Mouse (Mus musculus) cerebellum, adult 11-12 months (tissue): Measurements from ENCODE around the gene Ccdc65.

Source experiments
- DNase-seq: peaks from one replicate; pipeline ENCODE4 v3.0.0; 2022

Ccdc65 gene

DNA sequence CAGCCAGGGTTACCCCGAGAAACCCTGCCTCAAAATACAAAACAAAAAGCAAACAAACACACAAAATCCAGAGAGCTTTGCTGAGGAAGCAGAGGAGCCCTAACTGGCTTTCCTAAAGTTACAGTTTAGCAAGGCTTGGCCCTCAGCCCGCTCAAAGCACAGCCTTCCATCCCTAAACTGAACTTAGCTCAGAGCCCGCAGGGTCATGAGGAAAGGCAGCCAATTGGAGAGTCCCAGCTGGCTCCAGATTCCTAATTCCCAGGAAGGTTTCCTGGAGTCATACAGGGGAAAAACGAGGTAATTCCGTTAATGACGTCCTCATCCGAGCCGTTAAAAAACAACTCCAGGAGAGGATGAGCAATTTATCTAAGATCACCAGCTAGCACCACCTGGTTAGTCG, 12.3 kb upstream of the Ccdc65 start:
- DNase-seq: no peak

DNA sequence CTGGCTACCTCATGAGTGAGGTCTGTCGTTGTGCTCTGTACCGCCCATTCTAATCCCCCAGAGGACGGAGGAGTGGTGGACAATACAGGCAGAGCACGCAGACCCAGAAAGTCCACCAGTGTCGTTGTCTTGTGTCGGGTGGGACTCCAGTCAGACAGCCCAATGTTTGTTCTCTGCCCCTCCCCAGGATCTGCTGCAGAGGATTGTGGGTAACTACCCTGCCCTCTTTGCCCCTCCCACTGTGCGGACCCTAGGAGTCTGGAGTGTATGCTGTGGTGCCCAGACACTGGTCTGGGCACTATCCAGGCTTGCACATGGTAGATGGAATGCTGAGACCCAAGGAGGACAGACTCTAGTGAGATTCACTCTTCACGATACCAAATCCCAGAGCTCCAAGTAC, 11.8 kb upstream of the Ccdc65 start:
- no peak for DNase-seq

DNA sequence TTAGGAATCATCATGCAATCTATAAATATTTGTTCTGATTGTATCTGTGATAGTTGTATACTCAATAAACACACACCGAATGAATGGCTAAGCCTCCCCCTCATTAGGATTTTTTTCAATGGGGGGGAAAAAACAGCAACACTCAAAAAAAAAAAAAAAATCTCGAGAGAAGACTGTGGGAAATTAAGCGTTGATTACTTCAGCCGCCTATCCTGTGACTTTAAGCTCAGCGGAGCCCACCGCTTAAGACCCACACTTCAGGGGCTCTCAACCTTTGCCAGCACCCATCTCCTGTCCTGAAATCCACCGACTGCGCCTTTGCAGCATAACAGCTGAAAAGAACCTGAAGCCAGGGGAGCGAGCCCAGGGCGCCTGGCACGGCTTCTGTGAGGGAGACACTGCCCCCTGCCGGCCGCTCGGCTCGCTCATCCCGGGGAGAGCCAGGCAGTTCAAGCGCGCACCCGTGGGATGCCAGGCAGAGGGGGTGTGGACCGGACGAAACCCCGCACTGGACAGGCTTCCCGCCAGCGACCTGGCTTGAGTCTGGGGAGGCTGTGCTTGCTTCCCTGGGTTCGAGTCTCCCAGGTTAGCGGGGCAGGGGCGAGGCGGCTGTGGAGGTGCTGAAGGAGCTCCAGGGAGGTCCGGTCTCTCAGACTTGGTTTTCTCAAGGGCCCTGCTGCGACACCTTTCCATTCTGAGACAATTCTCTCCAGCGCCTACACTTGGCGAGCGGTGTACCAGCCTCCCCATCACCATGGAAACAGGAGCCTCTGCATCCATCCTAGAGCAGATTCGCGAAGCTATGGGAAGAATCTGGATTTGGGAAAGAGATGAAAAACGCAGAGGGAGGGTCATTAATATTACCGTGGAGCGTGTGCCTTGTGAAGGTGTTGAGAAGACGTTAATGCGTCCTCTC, 8.6 kb upstream of the Ccdc65 start:
- peak; percentile 84 for DNase-seq

DNA sequence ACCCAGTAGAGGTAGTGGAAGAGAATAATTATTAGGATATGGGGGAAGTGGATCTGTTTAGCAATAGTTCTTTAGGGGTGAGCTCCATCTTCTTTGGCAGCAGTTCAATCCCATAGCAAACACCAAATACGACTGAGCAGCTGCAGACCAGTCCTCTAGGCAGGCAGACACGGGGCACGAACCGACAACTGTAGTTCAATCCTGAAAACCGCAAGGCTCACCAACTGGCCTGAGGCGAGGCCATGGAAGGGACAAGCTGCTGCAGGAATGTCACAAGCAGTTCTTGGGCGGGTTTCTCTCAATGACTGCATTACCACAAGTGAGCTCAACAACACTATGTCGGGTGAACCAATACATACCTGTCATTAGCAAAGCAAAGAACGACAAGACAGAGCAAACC, 3.7 kb upstream of the Ccdc65 start:
- no peak for DNase-seq

DNA sequence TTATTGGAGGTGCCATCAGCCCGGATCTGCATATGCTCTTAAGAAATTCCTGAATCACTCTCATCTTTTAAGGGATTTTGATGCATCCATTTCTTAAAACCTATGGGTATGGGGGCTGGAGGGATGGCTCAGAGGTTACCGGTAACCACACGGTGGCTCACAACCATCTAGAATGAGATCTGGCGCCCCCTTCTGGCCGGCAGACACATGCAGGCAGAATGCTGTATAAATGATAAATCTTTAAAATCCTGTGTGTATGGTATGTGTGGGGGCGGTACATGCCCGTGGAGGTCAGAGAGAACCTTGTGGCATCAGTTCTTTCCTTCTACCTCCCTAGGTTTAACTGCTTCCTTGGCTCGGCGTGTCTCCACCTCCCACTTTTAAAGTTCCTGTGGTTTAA, 2.4 kb downstream of the Ccdc65 start:
- peak; percentile 42 for DNase-seq

DNA sequence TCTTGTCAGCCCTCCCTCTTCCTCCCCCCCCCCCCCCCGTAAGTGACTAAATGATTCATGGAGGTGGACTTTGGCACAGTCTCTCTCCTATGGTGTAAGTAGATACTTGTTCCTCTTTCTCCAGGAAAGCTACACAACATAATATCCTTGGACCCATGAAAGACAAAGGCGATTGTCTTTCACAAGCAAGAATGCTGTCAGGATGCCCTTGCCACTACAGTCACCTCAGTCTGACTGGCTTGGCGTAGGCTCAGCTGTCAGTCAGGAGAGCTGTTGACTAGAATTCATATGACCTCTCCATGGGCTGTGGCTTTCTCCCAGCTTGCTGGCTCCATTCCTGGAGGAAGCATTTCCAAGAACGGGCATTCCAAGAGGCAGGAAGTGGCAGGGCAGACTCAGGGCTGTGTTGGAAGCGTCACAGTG, 6.2 kb downstream of the Ccdc65 start:
- no peak for DNase-seq

DNA sequence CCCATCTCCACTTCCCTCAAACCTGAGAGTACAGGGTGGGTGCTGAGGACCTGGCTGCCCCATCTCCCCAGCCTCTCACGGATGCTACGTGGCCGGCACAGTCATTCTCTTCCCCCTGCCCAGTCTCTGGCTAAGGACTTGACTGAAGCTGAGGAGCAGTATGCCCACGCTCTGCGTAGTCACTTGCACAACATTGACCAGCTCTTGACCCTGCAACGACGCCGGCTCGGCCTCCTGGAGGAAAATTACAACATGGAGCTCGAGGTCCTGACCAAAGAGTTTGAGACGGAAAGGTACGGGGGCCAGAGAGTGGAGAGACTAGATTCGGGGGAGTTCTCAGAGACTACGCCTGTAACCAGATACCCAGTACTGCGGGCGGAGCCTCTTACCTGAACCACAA, 9.3 kb downstream of the Ccdc65 start:
- no peak for DNase-seq

DNA sequence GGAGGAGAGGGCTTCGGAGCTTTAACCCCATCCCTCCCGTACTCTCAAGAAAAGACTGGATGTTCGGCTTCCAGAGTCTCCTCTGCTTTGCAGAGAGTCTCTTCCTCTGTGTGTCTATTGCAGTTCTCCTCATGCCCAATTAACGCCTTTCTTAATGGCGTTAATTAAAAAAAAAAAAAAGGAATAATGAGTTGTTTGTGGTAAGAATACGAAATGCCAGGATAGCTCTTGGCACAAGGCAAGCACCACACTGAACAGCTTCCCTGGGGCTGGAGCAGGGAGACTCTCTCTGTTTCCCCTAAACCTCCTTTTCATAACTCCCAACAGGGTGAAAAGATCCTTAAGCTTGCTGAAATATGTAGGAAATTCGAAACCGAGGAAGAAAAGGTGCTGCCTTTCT, 14.2 kb downstream of the Ccdc65 start:
- no peak for DNase-seq

DNA sequence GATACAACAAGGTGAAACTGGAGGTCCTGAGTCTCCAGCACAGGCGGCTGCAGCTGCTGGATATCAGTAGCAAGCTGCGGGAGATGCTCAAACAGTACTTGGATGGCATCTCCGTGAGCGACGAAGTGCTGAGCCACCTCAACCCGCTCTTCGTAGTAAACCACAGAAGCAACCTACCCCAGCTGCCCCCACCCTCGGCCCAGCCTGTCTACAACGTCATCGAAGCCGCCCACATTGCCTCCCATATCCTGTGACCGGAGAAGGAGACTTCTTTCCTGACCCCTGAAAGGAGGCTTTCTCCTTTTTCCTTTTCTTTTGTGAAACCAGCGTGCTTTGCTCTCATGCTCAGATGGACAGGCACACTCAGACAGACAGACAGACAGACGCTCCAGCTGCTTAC, 14.8 kb downstream of the Ccdc65 start:
- DNase-seq: no peak

DNA sequence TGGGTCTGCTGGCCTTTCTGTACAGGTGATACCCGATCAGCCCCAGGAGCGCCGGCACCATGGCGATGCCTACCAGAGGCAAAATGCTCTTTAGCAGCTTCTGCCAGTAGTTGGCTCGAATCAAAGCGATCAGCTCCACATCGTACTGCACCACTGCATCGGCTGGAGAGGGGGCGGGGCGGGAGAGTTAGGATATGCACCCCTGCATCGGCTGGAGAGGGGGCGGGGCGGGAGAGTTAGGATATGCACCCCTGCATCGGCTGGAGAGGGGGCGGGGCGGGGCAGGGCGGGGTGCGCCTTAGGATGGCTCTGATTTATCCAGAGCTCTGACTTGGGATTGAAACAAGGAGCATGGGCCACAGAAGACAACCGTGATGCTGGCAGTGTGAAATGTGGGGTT, 16.4 kb downstream of the Ccdc65 start:
- DNase-seq: no peak

DNA sequence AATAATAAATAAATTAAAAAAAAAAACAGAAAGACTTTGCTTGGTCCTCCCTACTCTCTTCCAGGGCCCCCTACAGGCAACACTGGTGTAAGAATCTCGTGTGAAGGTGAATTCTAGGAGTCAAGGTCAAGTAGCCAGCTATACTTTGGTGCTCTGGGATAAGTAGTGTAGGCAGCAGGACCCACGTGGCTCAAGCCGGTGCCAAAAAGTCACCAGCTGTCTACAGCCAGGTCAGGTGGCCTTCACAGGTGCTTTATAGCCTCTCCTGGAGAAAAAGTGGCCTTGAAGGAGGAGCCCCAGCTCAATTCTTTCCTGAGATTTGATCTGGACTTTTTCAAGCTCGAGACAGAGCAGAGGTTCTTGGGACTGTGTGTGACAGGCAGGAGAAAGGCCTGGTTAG, 18.1 kb downstream of the Ccdc65 start:
- no peak for DNase-seq

DNA sequence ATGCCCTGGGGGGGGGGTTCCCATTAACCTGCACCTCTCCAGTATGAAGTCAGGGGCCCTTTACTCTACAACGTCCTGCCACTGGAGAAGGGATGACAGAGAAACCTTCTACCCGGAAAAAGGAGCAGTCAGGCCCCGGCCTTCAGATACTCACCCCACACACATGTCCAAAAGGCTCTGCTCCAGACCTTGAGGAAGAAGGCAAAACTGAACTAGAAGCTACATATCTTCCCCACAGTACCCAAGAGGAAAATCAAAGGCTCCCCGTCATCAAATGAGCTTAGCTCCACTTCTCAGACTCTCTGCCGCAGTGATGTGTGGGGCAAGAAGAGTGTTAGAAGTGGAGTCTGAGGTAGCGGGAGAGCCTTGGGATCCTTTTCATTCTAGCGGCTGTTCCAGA, 18.7 kb downstream of the Ccdc65 start:
- no peak for DNase-seq

DNA sequence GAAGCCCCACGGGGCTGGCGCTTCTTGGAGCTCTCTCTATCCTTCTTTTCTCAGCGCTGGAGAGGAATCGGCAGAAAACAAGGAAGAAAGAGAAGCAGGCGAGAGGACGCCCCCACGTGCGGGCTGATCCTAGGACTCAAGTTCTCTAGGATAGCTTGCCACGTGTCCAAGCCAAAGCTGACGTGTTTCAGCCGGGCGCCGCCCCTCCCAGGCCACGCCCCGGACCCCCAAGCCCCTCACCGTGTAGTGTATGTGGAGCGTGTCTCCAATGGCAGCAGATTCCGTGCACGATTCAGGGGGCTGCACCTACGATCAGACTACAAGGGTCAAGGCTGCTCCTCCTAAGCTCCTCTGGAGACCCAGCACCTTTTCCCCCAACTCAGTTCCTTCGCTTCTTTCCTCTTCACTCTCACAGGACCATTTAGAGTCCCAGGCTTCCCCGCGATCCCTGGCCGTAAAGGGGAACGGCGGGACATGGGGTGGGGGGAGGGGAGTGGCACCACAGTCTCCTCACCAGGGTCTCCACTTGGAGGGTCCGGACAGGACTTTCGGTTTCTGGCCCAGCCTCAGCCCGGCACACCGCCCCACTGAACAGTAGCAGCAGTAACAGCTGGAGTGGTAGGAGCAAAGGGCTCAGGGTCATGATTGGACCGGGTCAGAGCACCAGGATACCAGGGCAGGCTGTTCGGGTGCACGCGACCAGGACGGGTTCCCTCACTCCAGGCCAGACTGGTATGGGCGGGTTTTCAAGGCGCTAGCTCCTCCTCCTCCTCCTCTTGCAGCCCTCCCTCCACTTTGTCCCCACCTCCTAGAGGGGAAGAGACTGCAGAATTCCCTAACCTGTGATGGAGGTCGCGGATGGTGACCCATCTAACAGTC, 19.7 kb downstream of the Ccdc65 start, which contains the start of gene Fkbp11:
Gene Fkbp11, minus strand, starts transcription at position 756 of the 879 bp plus-strand sequence.
- peak; percentile 39 for DNase-seq

DNA sequence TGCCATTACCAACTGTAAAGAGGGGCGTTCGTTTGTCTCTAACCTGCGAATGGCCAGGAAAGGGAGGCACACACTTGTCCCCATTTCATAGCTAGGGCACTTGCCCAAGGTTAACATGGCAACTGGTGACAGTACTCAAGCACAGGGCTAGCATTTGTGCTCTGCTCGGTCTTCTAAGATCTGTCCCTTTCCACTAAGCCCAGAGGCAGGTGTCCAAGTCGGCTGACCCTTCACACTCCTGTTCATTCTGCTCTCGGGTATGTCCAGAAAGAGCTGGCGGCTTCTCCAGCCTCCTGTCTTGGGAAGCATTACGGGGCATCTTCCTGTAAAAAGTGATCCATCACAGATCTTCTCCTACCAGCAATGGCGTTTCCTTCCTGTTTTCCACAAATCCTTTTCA, 20.4 kb downstream of the Ccdc65 start:
- DNase-seq: no peak

DNA sequence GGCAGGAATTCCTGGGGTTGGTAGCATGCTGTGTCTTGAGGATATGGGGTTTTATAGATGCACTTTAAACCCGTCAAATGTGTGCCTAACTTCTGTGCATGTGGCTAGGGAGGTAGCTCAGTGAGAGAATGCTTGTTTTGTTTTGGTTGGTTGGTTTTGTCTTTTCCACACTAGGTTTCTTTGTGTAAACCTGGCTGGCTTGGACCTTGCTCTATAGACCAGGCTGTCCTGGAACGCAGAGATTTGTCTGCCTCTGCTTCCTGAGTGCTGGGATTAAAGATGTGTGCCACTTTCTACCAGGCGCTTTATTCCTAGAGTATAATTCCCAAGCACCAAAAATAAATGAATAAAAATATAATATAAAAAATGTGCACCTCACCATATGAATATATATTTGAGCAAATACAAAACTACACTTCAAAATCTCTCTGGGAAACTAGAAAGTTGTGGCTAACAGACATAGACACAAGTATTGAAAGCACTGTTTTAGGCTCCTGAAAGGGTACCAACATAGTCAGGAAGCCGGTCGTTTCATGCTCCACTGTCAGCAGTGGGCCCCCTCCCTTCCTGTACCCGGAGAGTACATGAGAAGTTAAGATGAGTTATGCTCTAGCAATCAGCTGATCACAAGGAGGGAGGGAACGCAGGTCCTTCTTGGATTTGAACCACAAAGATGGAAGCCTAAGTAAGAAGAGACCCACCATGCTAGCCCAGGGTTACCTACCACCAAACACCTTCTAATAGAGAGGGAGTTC, 22.0 kb downstream of the Ccdc65 start:
- no peak for DNase-seq

DNA sequence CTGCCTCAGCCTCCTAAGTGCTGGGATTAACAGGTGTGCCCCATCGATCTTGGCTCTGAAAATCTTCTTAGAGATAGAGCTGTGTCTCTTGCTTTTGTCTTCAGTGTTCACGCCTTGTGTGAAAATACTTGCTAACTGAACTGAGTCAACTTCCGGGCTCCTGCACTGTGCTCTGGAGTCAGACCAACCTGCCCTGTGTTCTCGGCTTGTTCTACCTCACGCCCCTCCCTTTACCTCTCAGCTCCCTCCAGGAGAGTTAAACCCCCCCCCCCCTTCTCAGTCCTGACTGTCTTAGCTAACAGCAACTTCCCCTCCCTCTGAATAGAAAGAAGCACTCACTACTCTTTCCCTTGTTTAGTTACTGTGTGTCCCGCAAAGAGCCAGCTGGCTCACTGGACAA, 22.8 kb downstream of the Ccdc65 start:
- no peak for DNase-seq

DNA sequence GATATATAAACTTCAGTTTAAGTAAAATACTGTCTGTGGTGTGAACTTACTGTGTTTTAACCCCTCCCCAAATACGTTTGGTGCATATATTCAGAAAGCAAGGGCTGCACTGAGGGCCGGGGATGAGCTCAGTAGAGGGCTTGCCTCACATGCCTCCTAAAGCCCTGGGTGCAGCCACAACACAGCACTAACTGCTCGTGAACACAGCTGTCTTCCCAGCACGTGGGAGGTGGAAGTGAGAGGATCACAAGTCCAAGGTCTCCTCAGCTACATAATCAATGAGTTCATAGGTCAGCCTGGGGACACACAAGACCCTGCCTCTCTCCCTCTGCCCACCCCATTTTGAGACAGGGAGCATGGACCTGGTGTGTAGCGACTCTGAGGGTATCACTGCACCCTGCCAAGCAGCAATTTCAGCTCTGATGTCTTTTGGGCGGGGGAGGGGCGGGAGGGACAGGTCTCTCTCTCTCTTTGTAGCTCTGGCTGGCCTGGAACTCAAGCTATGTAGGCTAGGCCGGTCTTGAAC, 24.1 kb downstream of the Ccdc65 start:
- DNase-seq: no peak

DNA sequence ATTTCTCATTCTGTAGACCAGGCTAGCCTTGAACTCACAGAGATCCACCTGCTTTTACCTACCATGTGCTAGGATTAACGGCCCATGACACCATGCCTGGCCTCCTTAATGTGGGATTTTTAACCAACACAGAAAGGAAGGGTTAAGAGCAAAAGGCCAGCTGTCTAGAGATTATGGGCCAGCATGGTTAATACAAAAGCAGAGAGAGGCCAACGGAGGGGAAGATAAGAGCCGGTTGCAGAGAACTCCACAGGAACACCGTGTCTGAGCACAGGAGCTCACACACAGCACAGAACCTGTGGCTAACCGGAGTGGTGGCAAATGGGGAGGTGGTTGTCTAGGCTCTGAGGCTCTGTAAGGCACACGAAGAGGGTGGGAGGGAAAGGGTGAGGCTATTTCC, 25.4 kb downstream of the Ccdc65 start:
- no peak for DNase-seq

DNA sequence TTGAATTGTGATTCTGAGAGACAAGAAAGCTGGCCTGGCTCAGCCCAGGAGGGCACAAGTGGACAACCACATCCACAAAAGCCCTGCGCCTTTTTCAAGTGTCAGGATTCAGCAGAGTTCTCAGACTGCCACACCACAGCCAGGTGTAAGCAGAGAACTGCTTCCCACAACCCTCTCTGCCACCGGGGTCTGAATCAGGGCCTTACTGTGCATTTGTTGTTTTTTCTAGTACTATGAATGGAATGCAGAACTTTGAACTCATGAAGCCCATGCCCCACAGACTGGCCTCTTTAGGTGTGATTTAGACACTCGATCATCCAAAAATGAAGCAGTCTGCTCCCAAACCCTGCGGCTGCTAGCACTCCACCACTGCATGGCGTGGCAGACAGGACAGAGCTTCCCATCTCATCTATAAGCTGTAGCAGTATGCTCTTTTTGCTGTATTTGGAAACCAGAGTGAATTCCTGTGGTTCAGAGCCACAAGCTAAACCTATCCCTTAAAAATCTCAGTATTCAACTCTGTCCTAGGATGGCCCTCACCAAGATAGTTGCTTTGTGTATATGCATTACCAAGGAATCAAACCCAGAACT, 26.1 kb downstream of the Ccdc65 start:
- DNase-seq: no peak

DNA sequence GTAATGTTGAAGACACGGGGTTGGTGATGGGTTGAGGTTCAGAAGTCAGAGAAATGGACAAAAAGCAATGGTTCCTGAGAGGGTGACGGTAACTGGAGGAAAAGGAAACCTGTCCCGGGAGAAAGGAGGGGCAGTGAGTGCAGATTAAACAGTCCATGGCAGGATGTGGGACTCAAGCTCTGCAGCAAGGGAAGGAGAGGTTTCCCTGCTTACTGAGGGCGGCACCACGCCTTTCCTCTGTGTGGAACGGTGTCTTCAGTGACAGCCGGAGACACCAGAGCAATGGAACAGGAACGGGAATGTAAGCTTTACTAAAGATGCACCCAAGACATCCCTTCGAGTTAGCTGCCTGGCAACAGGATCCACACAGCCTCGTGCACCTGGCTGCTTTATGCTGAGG, 28.5 kb downstream of the Ccdc65 start:
- DNase-seq: no peak

DNA sequence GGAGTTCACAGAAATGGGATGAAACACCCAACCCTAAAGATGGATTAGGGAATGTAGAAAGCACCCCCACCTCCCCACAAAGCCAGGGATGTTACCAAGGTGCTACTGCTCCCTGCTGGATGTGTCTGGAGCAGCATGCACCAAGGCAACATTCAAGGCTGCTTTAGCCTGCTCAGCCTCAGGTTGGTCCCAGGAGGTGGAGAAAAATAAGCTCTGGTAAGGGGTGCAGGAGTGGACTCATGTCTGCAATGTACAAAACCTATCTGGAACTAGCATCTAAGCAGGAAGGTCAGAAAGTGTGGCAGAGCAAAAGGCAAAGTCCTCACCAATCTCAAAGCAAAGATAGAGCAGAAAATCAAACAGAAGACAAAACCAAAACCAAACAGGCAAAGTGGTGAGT, 29.9 kb downstream of the Ccdc65 start:
- DNase-seq: no peak

DNA sequence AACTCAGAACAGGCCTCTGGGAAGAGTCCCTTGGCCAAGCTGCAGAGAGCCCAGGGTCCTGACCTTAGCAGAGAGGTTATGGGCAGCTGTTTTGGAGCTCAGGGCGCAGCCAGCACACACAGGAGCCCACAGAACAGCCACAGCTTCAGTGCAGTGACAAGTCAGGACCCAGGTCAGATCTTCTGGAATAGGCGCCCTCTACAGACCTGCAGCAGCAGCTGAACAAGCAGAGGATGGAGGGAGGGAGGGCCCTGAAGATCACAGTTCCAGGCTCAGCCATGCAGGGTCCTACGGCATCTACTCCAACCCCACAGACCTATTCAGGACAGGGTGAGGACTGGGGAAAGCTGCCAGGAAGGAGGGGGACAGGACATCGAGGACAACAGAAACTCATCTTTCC, 30.8 kb downstream of the Ccdc65 start:
- DNase-seq: no peak

DNA sequence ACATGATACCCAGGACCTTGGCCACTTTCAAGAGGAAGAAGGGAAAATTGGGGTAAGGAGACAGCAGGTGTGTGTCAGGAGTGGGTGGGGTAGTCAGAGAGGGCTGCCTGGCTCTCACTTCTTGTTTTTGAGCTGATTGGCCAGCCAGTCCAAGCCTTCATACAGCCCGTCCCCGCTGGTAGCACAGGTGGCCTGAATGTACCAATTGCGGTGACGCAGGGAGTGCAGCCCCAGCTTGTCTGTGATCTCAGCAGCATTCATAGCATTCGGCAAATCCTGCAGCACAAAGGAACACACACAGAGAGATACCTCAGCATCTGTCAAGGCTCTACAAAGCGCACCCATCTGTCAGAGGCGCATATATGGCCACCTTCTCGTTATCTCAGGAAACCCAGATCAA, 32.2 kb downstream of the Ccdc65 start:
- DNase-seq: no peak
